Mouse (Mus musculus) right cerebral cortex, postnatal 25 days (tissue): ENCODE results near the gene Gnpat.
"Not testable (repeated sequence)": the region's sequence is repeated elsewhere in the genome, so short reads cannot be mapped to it uniquely, and the experiment has no call there.

ENCODE experiments used
- DNase-seq: peaks from one replicate; pipeline ENCODE4 v3.0.0; 2022

Gnpat gene

DNA sequence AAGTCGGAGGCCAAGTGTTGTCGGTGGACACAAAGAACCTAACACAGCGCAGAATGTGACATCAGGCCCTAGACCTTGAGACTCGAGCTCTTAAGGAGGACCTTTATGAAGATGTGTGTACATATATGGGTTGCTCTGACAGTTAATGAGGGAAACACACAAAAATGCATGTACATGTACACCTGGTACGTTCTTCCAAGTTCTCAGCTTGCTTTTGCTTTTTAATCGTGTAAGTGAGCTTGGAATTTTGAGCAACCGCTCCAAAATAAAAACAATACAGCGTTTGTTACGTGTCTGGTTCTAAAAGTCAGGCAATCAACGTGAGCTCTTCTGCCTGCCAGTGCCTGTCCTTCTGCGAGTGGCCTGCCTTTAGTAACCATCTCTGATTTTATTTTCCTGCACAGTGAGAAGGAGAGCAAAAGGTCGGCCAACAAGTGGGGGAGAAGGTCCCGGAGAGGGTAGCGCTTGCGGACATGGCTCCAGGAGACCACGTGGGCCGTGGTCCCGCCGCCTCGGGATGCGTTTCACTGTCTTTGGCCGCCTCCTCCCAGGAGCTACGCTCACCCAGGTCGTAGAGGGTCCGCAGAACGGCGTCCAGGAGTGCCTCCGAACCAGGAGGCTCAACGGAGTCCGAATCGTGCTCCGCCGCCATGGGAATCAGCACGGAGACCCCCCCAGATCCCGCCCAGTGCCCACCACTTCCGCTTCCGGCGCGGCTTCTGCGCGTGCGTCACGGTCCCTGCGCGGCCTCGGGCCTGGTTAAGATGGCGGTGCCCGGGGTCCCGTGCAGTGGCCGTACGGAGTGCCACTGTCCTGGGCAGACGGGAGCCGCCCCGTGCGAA, at the start of gene Gnpat, which contains the start of gene 2810004N23Rik:
TSS of gene Gnpat (plus strand) at position 713 of the 842 bp plus-strand sequence.
TSS of gene 2810004N23Rik (minus strand) at position 800 of the 842 bp plus-strand sequence.
- peak; percentile 94 for DNase-seq

GRCm38 (mm10) chr8:124813326-124813725, 49.5 kb upstream of the Gnpat start:
- DNase-seq, result no peak

- DNase-seq, result no peak
These were observed 47.0 kb upstream of the Gnpat start for GRCm38 (mm10) chr8:124815870-124816269.

DNA sequence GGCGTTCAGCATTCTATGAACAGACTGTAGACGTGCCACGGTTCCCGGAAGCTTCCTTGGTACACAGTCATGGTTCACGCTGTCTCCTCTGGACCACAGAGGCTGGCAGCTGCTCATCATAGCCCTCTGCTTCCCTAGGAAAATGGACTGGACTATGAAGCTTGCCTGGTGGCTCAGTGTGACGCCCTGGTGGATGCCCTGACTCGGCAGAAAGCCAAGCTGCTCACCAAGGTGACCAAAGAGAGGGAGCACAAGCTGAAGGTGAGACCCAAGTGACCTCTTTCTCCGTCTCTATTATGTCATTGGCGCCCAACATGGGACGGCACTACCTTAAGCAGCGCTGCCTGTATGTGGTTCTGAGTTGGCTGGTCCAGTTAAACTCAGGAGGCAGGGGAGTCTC, 46.0 kb upstream of the Gnpat start:
- DNase-seq, result no peak

- no peak for DNase-seq
These were observed 45.5 kb upstream of the Gnpat start for GRCm38 (mm10) chr8:124817361-124817760.

DNA sequence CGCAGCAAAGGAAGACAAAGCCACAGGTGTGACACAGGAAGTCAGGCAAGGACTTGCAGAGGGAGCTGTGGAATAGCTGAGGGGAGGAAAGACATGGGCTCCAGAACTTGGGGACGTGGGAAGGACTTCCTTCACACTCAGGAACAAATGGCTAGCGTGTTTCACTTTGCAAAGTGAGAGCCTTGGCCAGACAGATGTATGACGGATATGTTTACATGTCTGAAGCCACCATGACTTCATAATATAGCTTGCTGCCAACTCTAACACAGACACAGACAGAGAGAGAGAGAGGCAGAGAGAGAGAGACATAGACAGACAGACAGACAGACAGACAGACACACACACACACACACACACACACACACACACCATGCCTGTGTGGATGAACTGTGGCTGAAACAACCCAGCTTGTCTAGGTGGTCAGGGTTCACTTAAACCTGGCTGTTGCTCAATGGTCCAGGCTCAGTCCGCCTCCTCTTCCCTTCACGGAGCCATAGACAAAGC, 43.2 kb upstream of the Gnpat start:
- DNase-seq, result no peak

DNA sequence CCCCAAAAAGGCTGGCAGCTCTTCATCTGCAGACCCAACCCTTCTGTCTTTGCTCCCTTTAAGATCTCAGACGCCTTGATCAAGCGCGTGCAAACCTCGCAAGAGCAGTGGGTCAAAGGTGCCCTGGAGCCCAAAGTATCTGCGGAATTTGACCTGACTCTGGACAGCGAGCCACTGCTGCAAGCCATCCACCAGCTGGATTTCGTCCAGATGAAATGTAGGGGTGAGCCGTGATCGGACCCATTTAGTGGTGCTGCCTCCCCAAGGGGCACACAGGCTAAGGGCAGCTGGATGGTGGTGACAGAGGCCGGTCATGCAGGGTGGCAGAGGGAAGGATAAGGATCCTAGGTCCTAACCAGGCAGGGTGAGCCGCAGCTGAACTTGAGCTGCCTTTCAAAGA, 42.7 kb upstream of the Gnpat start:
- DNase-seq, result no peak

DNA sequence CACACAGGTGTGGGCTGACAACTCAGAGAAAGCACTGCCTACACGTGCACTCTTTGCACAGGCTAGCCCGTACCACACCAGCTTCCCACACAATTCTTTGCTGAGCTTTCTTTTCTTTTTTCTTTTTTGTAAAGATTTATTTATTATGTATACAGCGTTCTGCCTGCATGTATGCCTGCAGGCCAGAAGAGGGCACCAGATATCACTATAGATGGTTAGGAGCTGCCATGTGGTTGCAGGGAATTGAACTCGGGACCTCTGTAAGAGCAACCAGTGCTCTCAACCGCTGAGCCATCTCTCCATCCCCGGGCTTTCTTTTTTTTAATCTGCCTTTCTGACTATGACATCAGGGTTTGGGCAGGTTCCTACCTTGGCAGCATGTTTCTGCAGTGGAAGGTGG, 39.3 kb upstream of the Gnpat start:
- DNase-seq, result no peak

- no peak for DNase-seq
These were observed 36.2 kb upstream of the Gnpat start for GRCm38 (mm10) chr8:124826658-124827057.

DNA sequence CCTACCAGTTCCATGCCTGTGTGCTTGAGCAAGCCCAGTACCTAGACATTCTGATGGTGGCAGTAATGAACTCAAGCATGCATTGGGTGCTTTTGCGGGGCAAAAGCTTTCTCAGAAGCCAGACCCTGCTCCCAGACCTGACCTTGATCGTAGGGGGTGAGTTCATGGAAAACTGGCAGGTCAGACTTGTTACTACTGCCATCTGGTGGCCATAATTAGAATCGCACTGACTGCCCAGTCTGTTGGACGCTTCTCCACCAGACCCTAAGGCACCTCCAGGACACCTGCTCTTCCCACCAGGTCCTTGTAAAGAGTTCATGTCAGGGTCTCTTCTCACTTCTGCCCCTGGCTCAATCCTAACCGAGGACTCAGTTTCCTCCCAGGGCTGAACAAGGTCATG, 35.4 kb upstream of the Gnpat start:
- DNase-seq, result no peak

DNA sequence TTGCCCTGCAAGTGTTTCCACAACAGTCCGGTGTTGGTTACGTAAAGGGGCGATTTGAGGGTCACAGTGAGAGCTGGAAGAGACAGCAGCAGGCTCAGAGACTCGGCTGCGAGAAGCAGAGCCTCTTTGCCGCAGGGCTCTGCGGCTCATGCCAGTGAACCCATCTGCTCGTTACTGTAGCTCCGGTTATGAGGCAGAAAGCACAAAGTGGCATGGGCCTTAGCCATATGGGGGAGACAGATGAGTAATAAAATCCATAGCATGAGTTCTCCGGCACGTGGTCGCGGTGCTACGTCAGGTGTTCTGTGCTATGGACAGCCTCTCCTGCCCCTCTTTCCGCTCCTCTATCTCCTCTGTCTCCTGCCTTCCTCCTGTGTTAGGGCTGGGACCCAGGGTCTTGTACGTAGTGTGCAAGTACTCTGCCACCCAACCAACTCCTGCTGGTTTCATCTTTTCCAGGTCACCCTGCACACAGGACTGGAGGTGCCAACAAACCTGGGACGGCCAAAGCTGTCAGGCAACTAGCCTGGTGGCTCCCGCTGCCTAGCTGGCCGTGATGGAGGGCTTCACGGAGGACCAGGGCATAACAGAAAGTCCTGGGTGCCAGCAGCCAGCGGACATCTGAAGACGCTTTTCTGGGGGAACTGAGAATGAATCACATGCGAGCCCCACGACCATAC, 34.1 kb upstream of the Gnpat start:
- peak; percentile 42 for DNase-seq

DNA sequence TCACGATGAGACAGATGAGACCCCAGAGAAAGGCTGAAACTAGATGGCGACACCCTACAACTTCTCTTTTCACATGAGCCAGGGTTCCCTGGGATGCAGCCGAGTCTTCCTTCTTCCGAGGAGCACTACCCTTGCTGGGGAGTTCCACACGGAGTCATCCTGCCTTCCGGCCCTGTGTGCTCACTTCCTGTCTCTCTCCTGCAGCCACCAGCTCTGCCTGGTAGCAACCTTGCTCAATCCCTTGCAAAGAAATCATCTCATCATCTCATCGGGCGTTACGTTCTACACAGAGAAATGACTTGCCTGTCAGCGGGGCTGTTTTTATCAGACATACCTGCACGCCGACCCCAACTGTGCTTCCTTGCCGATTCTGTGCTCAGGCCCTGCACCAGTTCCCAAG, 32.8 kb upstream of the Gnpat start:
- DNase-seq, result no peak

- no peak for DNase-seq
These were observed 31.3 kb upstream of the Gnpat start for GRCm38 (mm10) chr8:124831531-124831930.

DNA sequence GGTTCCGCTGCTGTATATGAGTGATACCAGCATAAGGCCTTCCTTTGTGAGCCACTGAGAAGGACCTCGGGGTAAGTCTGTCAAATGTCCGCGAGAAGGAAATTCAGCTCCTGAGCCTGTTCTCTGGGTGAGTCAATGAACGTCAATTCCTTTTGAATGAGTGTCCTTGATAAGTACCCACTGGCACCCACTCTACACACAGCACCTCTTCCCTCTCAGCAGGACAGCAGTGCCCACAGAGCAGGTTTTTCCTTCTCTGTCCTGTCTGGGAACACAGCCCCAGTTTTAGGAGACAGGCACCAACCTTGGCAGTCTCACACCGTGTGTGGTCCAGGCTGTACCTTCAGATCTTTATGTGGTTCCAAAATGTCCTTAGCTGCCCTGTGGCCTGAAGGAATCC, 30.9 kb upstream of the Gnpat start:
- DNase-seq, result no peak

DNA sequence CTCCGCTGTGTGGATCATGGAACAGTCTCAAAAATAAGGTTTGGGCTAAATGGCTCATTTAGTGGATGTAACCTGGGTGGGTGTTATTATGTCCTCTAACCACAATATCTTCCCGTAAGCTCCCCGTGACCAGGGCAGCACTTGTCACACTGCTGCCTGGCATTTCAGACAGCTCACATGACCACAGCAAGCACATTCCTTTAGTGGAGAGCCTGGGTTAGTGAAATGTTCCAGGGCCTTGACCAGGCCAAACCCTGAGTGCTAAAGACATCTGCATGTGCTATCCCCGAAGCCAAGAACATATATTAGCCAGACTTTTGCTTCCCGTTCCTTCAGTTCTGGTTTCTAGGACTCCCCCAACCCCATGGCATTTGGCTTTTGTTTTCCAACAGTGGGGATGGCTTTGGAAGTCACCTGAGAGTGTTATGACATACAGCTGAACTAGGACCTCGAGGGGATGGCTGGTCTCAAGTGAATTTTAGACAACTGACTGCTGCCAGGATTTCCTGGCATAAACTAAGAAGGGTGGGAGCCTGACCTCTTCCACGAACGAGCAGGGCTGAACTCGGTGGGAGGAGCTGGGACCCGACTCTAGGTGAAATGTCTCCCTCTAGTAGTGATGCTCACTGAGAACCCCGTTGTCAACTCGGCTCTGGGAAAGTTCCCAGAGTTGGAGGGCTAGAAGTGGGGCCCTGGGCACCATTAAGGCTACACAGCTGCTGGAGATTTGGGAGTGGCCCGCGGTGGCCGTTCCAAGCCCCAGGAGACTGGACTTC, 29.2 kb upstream of the Gnpat start:
- no peak for DNase-seq

DNA sequence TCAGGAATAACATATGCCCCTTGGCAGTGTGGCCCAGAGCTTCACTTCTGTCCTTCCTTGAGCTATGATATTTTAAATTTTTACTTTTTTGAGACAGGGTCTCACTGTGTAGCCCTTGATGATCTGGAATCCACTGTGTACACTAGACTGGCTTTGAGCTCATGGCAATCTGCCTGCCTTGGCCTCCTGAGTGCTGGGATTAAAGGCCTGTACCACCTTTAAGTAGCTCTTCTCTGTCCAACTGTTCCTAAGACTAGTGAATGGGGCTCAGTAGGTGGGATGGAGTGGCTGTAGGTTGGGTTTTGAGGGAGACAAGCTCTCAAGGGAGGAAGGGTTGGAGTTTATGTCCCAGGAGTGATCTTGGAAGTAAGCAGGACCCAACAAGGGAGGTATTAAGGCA, 27.0 kb upstream of the Gnpat start:
- DNase-seq, result no peak

- DNase-seq, result no peak
These were observed 26.6 kb upstream of the Gnpat start for GRCm38 (mm10) chr8:124836273-124836672.

DNA sequence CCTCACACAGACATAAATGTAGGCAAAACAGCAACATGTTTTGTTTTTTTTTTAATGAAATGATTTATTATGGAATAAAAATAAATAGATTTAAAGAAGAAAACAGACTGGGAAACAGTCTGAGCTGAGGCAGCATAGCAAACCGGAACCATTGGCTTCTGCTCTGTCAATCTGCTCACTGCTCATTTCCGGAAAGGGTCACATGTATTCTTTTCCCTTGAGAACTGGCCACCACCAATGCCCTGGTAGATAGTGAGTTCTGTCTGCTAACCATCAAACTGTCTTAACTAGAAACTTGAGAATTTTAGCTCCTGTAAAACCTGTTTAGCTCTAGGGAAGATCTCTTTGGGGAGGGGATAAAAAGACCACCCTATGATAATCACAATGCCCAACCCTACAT, 25.9 kb upstream of the Gnpat start:
- no peak for DNase-seq

- DNase-seq, result no peak
These were observed 24.9 kb upstream of the Gnpat start for GRCm38 (mm10) chr8:124837956-124838355.

- DNase-seq, result no peak
These were observed 23.5 kb upstream of the Gnpat start for GRCm38 (mm10) chr8:124839371-124839770.

GRCm38 (mm10) chr8:124840900-124841299, 21.9 kb upstream of the Gnpat start:
- DNase-seq, result no peak

DNA sequence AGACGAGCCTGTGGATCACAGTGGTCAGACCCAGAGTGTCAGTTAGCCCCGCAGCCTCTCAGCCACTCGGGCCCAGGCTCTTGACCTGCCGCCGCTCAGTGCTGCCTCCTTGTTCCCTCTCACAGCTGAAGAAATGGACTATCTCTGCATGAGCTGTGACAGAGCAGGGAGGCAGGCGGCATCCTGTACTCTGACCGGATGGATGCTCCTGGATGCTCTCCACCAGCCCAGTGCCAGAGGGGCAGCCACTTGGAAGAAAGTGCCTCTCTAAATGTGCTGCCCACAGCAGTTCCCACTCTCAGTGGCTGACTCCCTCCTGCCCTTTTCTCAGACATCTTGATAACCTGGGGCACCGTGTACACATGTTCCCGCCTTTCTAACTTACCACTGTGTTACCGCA, 21.1 kb upstream of the Gnpat start:
- no peak for DNase-seq

- not testable (repeated sequence) for DNase-seq
These were observed 19.9 kb upstream of the Gnpat start for GRCm38 (mm10) chr8:124842929-124843328.
